Mouse (Mus musculus): ENCODE data around the gene Rassf6.

The Rassf6 gene

DNA sequence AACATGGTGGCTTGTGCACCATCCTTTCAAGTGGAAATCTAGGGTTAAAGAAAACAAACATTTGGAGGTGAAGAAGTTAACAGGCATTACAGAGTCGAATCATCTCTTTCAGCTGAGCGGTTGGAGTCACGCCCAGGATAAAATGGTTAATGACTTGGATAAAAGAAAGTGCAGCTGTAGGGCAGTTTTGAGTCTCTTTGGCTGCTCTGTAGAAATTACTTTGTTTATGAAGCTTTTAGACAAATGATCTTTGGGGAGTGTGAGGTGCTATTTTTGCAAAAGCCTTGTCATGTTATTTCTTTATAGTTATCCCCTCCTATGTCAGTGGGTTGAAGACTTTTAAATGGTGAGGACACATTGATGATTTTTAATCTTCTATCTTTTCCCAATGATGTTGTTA lies 69.2 kb downstream of the Rassf6 start:
- no peak for DNase-seq (ENCODE audit: low read depth, low spot score)

DNA sequence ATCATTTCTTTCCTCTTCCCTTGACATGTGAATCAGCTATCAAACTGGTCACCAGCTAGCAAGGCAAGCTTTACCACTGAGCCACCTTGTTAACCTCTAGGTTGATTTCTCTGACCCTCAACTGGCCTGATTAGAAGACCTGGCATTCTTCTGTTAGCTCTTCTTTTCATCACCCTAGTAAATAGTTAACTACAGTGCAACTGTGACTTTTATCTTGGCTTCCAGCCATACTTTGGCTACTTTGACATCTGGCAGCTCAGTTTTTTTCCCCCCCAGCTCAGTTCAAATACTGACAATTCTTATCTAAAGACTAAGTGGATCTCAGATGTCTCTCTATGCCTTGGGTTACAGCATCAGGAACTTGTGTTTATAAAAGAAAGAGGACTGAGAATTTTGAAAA lies 72.1 kb downstream of the Rassf6 start:
- no peak for DNase-seq (ENCODE audit: low read depth, low spot score)

DNA sequence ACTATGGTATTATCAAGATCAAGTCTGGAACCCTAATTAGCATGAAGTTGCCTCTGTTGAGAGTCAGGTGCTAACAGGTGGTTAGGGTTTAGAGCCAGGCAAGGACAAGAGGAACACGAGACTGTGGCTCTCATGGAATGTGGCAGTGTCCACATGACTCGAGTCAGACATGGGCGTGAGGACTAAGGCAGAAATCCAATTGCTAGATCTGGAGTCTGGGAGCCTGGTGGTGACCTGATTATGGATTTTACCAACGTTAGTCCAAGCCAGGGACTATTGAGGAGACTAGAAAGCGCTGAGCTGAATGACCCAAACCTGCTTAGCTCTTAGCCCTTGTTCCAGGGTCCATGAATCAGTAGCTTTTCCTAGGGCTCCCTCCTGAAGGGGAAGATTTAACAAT lies 72.7 kb downstream of the Rassf6 start:
- DNase-seq (ENCODE audit: low read depth, low spot score): no peak

DNA sequence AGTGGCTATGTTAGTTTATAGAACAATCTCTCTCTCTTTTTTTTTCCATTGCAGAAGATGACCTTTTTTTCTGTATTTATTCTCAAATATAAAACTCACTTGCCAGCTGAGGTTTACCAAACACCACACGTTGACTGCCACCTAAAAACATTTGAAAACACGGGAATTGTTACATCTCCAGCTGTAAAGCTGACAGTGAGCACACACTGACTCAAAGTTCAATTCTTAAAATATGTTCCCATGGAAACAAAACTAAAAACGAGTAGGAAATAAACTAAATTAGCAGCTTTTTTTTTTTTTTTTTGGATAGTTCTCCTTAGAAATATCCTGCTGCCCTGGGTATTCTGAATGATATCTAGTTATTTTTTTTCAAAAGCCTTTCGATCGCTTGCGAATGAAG lies 75.3 kb downstream of the Rassf6 start:
- no peak for DNase-seq (ENCODE audit: low read depth, low spot score)

DNA sequence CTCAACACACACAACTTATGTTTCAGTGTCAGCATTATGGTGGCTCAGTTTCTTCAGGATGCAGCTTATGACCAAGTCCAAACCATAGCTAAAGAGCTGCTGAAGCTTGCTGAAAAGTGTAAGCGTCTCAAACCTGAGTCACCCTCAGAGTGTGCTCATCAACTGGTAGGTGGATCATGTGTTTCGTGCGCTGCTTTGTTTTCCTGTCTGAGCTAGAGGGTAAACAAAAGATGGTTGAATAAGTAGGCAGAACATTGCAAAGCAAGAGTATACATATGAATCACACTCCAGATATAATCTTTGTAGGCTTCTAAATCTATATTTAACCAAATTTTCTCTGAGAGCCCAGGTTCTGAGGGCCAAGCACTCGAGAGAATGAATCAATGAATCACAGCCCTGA lies 76.3 kb downstream of the Rassf6 start:
- no peak for DNase-seq (ENCODE audit: low read depth, low spot score)

DNA sequence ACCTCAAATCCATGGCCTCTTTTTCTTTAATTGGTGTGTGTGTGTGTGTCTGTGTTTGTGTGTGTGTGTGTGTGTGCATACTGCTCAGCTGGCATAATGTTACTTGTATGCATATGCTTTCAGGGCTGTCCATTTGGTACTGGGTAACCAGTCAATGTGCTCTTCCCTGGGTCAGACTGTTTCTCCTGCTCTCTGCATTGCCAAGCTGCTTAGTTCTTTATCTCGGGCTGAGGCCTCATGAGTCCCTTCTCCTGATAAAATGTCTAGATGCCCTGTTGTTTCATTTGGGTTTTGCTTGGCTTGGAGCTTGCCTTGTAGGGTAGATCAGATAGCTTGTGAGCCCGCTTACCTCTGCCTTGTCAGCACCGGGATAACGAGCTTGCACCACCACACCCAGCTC lies 77.6 kb downstream of the Rassf6 start:
- no peak for DNase-seq (ENCODE audit: low read depth, low spot score)

DNA sequence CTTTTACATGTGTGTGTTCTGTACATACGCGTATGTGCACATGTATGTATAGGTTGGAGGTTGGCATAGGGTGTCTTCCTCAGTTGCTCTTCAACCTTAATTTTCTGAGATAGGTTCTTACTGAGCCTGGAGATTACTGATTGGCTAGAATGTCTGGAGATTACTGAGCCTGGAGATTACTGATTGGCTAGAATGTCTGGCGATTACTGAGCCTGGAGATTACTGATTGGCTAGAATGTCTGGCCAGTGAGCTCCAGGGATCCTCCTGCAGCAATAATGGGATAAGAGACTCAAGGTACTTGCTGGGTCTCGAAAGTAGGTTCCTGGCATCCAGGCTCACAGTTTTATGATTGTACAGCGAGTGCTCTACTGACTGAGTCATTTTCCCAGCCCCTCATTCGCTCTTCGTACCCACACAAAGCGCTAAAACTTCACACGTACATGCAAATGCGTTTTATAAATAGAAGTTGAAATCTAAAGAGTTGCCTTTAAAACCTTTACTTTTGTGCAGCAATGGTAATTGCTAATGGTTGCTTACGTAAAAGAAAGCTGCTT lies 78.7 kb downstream of the Rassf6 start:
- DNase-seq (ENCODE audit: low read depth, low spot score): no peak

DNA sequence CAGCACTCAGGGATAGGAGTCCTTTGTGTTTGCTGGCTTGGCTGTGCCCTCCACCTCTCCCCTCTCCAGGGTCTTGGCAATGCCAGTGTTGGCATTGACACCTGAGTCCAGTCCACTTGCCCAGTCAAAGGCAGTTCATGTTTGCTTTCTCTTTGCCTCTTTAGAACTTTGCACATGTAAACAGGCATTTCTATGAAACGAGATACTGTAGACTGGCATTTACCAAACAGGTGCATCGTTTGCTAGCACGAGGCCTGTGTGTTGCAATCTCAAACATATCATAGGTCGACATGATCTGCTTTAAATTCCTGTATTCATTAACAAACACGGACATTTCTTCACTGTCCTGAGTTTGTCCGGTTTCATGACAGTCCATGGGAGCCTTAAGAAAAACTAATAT lies 79.7 kb downstream of the Rassf6 start, which contains the start of gene 5830473C10Rik:
Gene 5830473C10Rik (plus strand): TSS at position 365 of the 400 bp plus-strand sequence.
- no peak for DNase-seq (ENCODE audit: low read depth, low spot score)

DNA sequence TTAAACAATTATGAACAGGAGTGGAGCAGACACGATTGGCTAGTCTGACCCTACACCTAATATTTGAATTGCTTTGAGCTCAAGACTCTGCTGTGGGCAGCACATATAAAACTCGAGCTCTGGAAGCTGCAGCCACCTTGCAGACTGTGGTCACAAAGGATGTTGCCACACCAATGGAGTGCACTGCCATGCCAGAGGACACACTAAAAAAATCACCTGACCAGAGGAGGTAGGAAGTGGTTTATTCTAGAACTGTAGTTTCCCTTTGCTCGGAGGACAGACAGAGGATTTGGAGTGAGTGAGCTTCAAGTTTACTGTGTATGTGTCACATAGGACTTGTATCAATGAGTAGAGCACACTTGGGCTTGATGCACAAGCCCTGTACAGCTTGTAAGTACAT lies 84.4 kb downstream of the Rassf6 start:
- no peak for DNase-seq (ENCODE audit: low read depth, low spot score)
